Mouse (Mus musculus) frontal cortex, postnatal 14 days (tissue): ENCODE measurements around the gene Gm44511.
A peak's percentile ranks its signal among the peaks of the same experiment; 100 is the strongest.
"Not testable (repeated sequence)": the region's sequence is repeated elsewhere in the genome, so short reads cannot be mapped to it uniquely, and the experiment has no call there.

ENCODE experiments used
- DNase-seq, 2 experiments: peaks; one replicate each; pipeline ENCODE4 v3.0.0; 2022; ENCODE audit warnings: low spot score in 2 of 2

The Gm44511 gene

DNA sequence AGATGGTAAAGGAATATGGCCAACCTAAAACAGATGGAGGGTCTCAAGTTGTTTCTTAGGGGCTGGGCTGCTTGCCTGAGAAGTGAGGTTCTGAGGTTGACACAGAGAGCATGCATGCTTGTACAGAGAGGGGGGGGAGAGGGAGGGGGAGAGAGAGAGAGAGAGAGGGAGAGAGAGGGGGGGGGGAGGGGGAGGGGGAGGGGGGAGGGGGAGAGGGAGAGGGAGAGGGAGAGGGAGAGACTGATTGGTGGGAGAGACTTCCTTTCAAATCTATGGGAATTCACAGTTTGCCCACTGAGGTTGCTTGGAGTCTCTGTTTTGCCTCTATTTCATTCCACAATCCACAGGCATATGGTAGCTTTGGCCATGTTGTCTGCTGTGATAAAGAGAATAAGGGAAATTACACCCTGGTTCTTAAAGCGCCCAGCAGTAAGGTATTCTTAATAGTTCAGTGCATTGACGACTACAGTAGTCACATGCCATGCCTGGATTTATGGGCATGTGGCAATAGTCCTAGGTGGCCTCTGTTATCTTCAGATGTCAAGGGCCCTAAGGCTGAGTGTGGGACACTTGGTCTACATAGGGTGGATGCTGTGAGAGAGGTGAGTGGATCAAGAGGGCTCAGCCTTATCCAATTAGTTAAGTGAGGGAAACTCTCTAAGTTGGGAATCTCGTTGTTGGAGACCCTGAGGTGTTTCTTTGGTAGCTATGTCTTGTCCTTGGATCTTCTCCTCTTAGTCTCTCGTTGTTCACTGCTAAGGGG lies 15.4 kb upstream of the Gm44511 start:
- DNase-seq = no peak

DNA sequence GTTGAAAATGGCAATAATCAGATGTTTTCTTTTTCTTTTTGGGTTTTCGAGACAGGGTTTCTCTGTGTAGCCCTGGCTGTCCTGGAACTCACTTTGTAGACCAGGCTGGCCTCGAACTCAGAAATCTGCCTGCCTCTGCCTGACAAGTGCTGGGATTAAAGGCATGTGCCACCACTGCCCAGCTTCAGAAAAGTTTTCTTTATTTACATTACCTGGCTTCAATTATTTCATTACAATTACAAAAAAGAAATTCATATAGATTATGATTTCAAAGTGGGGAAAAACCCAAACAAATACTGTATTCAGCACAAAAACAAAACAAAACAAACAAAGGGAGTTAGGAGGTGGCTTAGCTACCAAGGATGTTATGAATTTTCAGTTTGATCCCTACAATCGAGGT lies 14.6 kb upstream of the Gm44511 start:
- DNase-seq = not testable (repeated sequence)

DNA sequence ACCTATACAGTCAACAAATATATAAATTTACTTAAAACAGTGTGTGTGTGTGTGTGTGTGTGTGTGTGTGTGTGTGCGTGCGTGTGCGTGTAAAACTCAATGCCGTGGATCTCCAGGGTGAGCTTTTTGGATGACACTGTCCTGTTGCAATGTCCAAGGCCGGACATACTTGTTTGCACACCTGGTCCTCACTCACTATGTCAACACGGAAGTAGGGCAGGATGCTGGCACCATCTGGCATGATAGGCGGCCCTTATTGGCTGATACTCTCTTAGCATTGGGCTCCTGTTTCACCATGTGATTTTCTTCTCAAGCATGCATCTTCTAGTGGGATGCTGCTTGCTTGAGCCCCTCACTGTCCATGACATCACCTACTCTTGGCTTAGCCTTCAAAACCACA lies 13.8 kb upstream of the Gm44511 start:
- DNase-seq = no peak

DNA sequence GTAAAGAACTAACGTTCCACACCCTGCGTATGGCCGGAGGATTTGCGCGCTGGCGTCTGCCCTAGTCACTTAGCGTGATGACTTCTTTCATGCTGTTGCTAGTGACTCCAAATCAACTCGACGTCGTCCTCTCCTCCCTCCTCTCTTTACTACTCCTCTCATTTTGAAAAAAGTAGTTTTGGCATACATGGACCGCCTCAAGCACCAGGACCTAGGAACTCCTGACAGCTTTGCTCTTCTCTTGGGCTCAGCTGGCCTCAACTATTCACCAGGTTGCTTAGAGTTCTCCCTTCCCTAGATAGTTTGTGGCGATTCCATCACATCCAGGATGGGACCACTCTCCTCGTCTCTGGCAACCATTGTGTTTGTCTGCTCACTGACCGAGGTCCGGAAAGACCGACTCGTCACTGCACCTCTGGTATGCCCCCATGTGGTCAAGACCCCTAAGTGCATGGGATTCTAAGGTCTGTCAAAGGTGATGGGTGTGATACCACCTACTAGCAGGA lies 13.2 kb upstream of the Gm44511 start:
- DNase-seq = peak; percentile 62 to 74

DNA sequence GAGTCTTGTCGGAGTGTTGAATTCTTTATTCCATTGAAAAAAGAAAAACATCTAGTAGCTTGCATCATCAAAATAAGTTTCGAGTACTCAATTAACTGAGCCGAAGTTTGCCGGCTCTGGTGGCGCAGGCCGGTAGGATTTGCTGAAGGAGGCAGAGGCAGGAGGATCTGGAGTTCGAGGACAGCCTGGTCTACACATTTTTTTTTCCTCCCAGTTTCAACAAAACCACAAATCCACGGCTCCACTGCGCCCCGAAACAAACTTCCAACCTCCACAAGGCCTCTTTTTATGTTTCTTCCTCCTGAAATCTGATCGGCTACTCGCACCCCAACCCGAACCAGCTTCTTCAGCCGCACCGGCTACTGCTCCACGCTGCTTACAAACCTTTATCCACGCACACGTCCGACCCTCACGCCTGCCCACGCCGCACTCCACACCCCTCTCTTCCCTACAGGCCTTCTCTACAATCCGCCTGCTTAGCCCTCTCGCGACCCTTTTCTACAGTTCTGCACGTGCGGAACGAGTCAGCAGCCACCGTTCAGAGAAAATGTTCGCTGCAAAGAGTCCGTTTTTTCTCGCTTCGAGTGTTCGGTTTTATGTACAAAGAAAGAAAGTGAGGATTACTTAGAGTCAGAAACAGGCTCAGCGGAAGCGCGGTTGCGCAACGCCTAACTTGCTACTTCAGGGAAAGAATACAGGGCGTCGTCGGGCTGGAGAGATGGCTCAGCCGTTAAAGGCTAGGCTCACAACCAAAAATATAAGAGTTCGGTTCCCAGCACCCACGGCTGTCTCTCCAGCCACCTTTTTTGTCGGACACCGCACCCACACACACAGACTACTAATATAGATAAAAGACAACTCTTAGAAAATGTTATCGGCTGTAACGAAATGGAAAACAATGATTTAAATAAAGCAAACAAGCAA lies 12.5 kb upstream of the Gm44511 start:
- DNase-seq = peak; percentile 88 to 91

DNA sequence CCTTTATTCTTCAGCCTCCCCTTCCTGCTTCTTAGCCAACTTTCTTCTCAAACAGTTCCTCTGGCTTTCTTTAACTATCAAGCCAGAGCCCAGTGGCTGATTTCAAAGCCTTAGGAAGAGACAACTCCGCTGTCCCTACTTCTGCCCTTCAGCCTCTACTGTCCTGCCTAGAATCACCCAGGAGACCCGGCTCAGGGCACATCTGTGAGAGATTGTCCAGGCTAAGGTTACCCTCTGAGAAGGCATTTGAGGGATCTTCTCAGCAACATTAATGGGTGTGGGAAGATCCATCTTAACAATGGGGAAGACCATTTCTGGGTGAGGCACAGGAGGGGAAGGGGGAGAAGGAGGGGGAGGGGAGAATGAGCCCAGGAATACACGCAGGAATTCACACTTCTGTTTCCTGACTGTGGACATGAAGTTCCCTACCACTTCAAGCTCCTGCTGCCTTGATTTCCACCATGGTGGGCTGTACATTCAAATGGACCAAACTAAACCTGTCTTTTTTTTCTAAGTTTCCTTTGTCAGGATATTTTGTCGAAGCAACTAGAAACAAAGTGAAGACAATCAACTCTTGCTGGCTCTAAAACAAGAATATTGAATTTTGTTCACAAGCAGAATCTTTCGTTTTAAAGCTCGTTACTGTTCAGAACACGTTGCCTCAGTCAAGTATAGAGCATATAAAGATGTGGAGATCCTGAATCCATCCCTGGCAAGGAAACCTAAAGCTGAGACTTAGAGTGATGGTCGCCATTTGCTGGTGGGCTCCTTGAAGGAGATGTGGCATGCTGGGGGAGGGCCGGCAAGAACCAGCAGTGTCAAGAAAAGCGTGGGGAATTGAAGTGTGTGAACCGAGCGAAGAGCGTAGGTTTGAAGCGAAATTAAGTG lies 11.6 kb upstream of the Gm44511 start:
- no peak for DNase-seq

DNA sequence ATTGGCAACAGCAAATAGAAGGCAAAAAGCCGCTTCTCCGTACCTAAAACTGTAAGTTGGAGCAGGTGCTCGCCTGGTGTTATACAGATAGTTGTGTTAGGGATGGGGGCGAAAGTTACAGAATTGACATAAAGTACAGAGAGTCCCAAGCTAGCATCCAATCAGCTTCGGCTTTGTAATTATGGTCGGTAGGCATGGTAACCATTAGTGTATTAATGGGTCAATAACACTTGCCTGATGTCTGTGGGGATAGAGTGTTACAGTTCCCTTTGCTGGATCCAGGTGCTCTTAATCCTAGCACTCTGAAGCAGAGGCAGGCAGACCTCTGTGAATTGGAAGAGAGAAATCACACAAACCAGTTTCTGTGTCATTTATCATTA lies 10.8 kb upstream of the Gm44511 start:
- no peak for DNase-seq

DNA sequence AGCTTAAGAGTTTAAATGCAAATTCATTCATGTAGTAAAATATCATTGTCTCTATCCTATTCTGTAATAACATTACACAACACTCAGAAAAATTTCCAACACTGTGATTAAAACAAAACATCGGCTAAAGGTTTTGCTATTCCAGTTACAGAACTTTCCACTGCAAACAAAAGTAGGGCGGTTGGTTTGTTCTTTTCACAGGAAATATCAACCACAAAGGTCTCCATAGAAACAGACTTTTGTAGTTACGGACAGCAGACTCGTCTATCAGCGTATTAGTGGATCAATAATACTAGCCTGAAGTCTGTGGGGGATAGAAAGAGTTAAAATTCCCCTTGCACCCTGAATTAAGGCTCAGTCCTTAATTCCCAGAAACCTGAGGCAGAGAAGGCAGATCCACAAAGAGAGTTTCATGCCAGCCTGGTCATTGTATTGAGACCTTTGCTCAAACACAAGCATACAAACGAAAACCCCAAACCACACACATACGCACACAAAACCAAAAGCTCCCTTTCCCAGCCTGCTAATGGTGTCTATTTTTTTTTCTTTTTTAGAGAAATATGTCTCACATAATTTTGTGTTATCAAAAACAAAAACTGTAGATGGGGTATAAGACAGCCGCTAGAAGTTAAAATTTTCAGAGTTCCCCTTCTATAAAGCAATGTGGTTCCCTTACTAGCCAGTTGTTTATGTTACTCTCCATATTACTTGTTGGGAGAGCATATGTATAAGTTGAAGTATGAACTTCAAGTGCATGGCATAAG lies 10.3 kb upstream of the Gm44511 start:
- DNase-seq = no peak

DNA sequence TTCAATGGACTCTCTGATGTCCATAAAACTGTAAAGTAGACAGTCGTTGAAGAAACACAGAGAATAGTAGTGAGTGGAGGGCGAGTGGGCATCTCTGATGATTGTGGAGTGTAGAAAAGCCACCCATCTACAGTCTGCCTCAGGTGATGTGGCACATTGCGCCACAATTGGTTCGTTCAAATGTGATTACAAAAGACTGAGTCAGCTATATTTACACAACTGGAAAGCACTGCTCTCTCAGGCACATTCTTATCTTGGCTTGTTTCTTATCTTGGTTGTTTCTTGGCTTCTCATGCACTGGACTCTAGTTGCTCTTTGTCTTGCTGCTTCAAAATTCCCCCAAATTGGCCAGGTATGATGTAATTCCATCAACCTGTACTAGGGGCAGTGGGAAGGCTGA lies 9.5 kb upstream of the Gm44511 start:
- no peak for DNase-seq

DNA sequence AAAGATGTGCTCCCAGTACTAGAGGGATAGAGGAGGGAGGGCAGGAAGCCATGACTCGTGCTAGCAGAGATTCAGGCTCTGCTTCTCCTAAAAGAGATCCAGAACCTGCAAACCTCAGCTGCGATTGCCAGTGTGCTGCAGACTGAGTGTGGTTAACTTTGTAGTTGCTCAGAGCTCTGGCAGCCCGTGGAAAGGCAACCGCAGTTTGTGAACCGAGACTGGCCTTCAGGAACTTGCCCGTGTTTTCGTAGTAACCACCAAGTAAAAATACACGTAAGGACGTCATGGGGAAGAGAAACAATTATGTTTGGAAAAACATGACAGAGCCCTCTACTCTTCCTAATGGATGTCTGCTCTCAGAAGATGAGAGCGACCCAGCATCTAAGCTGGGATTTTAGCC lies 6.9 kb upstream of the Gm44511 start:
- DNase-seq = no peak

DNA sequence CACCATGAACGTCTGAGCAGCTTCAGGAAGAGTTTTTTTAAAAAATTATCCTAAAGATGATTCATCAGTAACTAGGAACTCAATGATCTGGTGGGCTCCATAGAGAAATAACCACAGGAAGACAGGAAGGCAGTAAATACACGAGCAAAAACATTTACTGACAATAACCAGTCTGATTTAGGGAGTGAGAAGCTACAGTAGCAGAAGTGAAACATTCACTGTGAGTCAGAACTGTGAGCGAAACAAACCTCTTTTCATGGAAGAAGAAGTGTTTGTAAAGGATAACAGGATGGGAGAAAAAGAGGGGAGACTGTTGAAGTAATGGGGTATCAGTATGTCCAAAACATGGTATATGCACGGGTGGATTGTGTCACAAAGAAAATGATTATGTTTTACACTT lies 3.7 kb upstream of the Gm44511 start:
- no peak for DNase-seq

DNA sequence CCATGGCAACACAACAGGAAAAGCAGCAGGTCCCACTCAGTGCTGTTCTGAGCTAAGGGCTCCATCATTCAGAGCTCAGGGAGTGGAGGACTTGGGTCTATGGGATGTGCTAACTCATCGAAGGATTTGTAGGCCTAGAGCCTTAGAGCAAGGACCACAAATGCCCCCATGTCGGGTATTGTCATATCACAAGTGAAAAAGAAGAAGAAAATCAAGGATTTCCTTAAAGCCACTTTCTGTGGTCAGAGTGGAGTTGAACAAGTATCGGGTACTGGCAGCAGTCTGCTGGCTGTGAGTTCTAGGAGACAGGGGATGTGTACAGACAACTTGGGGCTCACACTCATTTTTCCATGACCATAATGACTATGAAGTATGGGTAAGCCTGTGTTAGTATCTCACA lies 666 bp upstream of the Gm44511 start:
- no peak for DNase-seq

DNA sequence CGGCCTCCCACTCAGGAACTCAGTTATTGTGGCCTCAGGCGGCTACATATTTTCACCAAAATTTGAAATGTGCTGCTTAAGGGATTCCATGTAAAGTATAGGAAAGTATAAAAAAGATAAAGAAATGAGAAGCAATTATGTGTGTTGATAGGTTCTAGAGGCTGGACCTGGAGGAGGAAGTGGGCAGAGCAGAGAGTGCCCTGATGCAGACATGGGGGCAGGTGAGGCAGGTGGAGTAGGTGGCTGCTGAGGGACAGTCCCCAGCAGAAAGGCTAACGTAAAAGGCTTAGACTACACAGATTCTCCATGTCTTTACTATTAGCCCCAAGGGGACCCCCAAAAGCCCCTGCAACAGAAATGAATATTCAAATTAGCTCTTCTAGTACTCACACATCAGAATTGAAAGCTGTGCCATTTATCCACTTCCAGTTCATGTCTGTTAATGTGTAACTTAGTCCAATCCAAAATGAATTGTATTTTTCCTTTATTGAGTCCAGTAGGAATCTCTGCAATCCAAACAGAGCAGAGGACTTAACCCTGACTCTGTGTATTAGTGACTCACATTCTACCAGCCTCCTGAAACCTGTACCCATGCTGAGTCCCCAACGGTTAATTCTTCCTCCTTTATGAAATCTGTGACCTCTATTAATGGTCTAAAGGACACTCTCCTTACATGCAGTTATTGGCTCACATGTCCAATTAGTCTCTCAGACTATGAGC lies 7.9 kb downstream of the Gm44511 start:
- no peak for DNase-seq

DNA sequence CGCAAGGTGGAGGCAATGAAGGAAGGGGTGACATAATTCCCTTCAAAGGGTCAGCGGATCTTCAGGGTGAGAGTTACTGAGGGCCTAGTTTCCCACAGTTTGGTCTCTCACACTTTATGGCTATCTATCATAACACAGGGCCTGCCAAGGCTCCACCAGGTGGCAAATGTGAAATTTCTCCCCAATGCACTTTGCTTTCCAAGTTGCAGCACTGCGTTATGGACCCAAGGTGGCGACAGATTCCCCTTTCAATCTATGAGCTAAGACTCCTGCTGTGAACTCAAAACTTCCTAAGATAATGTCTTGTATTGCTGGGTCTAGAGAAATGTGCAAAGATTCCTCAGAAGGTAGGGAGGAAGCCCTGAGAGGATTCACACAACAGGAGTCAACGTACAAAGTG lies 17.6 kb downstream of the Gm44511 start:
- no peak for DNase-seq

DNA sequence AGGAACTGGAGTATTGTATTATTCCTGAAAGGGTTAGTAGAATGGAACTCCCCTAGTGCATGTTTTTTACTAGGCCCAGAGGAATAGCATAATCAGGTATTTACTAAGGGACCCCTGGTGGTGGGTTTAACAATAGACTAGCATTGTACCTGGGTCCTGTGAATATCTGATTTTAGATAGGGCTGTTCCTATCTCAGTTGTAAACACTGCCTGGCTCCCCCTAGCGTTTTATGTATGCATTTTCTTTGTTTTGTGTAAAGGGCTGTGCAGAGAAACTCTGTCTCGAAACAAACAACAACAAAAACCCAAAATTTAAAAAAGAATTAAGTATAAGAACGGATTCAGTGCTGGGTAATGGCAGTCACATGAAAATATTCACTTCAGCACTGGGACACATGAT lies 19.1 kb downstream of the Gm44511 start:
- no peak for DNase-seq

DNA sequence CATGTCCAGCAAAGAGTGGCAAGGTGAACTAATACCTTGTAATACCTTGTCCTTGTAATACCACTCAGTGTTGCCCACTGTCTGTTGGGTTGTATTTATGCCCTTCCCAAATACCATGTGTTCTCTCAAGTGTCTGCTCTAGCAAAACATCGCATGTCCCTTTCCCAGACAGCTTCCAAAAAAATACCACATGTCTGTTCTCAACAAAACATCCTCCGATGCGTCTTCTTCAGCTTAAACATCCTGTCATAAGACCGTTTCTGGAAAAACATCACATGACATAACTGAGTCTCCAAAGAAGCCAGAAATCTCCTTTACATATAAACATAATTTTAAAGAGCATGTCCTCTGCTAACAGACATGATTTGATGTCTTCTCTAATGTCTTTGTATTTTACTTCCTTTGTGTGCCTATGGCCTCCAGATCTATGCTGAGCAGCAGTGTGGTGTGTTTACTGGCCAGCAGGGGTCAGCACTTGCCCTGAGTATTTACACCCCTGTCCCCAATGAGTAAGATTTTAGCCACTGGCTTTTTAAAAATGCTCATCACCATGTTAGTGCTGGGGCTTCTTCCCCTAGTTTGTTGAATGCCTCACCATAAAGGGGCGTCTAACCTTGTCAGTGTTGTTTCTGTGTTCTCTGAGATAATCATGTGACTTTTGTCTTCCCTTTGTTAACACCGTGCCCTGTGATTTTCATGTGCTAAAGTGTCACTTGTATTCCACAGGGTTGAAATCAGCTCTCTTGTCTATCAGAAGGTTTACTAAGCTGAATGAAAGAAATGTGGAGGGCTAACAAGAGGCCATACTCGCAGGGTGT lies 21.1 kb downstream of the Gm44511 start:
- DNase-seq = not testable (repeated sequence)

DNA sequence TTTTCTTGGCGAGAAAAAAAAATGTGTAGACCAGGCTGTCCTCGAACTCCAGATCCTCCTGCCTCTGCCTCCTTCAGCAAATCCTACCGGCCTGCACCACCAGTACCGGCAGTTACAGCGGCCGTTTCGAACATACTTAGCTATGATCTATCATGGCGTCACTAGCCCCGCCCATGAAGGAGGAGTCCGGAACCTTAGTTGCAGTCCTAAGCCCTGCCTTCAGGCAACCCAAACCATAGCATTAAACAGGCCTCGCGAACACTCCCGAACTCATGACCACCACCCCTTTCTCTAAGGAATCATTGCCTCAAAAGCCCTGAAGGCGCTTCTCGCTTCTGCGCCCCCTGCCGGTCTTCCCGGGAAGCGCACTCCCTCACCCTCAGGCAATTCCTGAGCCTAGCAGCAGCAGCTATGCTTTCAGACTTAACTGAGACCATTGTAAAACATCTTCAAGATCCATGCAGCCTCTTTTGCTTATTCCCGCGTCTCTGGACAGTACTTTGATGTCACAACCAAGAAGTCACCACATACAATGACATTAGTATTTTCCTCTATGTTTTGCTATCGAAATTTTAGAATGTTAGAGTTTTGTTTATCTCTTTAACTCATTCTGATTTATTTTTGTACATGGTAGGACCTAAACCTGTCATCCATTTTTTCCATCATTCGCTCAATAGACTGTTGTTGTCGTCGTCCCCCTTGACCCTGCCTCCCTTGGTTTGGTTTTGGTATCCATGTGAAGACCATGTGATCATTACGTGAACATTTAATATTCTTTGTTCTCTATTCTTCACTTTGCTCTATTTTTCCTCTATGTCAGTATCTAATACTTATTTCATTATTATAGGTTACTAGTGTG lies 22.9 kb downstream of the Gm44511 start:
- DNase-seq = peak; percentile 95 to 97

DNA sequence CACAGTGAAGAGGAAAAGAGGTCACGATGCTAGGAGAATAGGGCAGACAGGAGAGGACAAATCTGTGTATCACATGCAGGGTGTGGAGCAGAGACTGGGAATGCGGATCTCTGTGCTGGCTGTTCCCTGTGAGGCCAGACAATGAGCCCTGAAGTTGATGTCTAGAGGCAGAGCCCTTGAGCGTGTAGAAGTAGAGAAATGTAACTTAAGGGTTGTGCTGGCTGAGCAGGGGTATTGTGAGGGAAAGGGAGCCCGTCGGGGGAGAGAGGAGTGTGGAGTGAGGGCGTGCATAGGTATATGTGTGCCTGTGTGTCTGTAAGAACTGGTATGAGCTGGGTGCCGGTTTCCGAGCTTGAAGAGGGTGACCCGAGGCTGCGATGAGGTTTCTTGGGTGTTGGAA lies 23.6 kb downstream of the Gm44511 start:
- peak; percentile 37 to 38 for DNase-seq

DNA sequence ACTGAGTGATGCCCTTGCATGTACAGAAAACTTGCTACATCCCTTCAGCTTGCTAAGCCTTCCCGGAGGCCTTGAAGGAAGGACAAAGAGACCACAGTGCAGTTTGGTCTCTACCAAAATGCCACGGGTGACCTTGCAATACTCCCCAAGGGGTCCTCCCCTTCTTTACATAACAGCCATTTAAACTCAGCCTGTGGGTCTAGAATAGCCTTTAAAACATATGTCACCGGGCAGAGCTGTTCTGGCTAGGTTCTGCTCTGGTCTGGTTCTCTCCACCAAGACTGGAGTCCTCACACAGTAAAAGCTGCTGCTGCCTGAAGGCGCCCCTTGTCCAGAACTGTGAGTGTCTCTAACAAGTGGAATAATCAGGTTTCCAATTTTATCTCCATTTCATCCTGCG lies 25.4 kb downstream of the Gm44511 start:
- not testable (repeated sequence) for DNase-seq
